Mouse (Mus musculus) liver, embryonic 14.5 days (tissue): ENCODE results near the gene Arrb2.

ENCODE experiments used
- CTCF ChIP-seq: IDR thresholded peaks from 2 replicates; pipeline ENCODE4 v1.5.1; 2016; ENCODE audit warnings: antibody characterized with exemption, low read depth, control low read depth
- EP300 ChIP-seq: IDR thresholded peaks from 2 replicates; pipeline ENCODE4 v1.6.1; 2016; ENCODE audit warnings: antibody characterized with exemption, low read depth

DNA sequence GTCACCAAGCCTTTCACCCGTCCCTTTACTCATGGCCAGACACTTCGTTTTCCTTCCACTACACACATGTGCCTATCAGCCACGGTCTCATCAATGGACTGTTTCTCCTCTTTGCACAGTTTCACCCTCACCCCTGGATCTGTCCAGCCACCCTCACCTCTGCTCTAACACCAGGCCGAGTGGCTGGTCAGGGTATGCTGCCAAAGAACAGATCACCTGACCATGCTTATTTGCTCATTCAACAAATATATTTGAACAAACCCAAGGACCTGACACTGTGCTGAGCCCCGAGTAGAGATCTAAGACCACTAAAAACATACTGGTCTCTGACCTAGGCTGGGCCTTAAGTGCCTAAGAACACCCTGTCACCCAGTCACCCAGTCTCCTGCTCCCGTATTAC is 12.2 kb downstream of the Arrb2 start:
- TF ChIP-seq EP300 (no peak), CTCF (no peak)
